ENCODE assay signal across 7 mouse cellular contexts in genomic region chr4:45529201-45529985, GRCm38 (mm10). TPM values are rescaled to one million over a fixed set of nuclear protein-coding genes. Genes with fewer than 3 reads are reported as not detected.
DNase-seq lines count a peak whose midpoint lies in the region; ATAC-seq lines count a peak whose summit lies in the region.

No protein-coding gene starts in this region.

- peak overlapping the region; percentile 90 for H3K9ac ChIP-seq in embryonic facial prominence, embryonic 13.5 days

- peak; percentile 27 for DNase-seq in urinary bladder, postnatal 14 days (ENCODE audit: low spot score)
- DNase-seq in urinary bladder, adult 18-20 months (ENCODE audit: low spot score in 2 of 2), result no peak
- peak; percentile 41 for DNase-seq in induced T-regulatory cell, adult 2 months (ENCODE audit: low read depth)
- peak; percentile 57 for DNase-seq in thymus, postnatal 4 days
- no peak for DNase-seq in left cerebral cortex, adult 8-10 months (ENCODE audit: low spot score in 2 of 2)

- no peaks in the 10 kb centered on the region for H3K36me3 ChIP-seq in embryonic facial prominence, embryonic 13.5 days

- H3K4me1 ChIP-seq in embryonic facial prominence, embryonic 13.5 days, result peaks cover 66% of the 10 kb centered on the region

- peak overlapping the region; percentile 92 for H3K4me2 ChIP-seq in embryonic facial prominence, embryonic 13.5 days

- peak overlapping the region; percentile 91; the same call in 1 of the 2 replicates for H3K27ac ChIP-seq in embryonic facial prominence, embryonic 13.5 days

- ATAC-seq in embryonic facial prominence, embryonic 13.5 days (ENCODE audit: insufficient number of reproducible peaks, insufficient read depth, low FRiP score, low TSS enrichment, low read depth), result no peak
- ATAC-seq in megakaryocyte-erythroid progenitor cell, adult 5-6 weeks (replicated peaks; ENCODE audit: low FRiP score, low TSS enrichment, poor library complexity, severe bottlenecking), result peak; percentile 7; the same call in 1 of the 2 replicates

- peak overlapping the region; percentile 62 for H3K4me3 ChIP-seq in embryonic facial prominence, embryonic 13.5 days

- under 1% methylated on average over 71 of the region's 71 CpGs for WGBS in embryonic facial prominence, embryonic 13.5 days

- no peaks in the 10 kb centered on the region for H3K9me3 ChIP-seq in embryonic facial prominence, embryonic 13.5 days

- no peaks in the 10 kb centered on the region for H3K27me3 ChIP-seq in embryonic facial prominence, embryonic 13.5 days

RNA-seq across cellular contexts. Expression of gene Shb, which starts 2.9 kb away (rescaled TPM):
- 3.8 and 4.2 TPM in 2 replicates for polyA plus RNA-seq in embryonic facial prominence, embryonic 13.5 days (2015; fragmentation: Nextera tagmentation; extraction: Ambion mirVana)
- 3.3 and 7.8 TPM in 2 replicates for total RNA-seq in megakaryocyte-erythroid progenitor cell, adult 5-6 weeks (2014; fragmentation: Nextera tagmentation)
- 0.50 and 8.9 TPM in 2 replicates for total RNA-seq in megakaryocyte-erythroid progenitor cell, adult 5-6 weeks (2017)
- 10 to 100 TPM; 17.1 to 20.0 (median 18.9) TPM for total RNA-seq in left cerebral cortex, adult 8-10 months (2022)

Comparison
In these comparisons a context has a peak if more than half of its experiments do, and no peak if none do; other contexts are left out.
1. DNase-seq: peak in urinary bladder, postnatal 14 days (single experiment), induced T-regulatory cell, adult 2 months (single experiment) and thymus, postnatal 4 days (single experiment); none in urinary bladder, adult 18-20 months (0 of 2) and left cerebral cortex, adult 8-10 months (0 of 2).